Mouse (Mus musculus) fat pad, adult 2 months (tissue): Measurements from ENCODE around the gene Mixl1.

ENCODE experiments used
- DNase-seq: peaks from one replicate; pipeline ENCODE4 v3.0.0-alpha.2; 2011; ENCODE audit warnings: low read depth, low spot score; ENCODE audit errors: extremely low read depth

The Mixl1 gene

DNA sequence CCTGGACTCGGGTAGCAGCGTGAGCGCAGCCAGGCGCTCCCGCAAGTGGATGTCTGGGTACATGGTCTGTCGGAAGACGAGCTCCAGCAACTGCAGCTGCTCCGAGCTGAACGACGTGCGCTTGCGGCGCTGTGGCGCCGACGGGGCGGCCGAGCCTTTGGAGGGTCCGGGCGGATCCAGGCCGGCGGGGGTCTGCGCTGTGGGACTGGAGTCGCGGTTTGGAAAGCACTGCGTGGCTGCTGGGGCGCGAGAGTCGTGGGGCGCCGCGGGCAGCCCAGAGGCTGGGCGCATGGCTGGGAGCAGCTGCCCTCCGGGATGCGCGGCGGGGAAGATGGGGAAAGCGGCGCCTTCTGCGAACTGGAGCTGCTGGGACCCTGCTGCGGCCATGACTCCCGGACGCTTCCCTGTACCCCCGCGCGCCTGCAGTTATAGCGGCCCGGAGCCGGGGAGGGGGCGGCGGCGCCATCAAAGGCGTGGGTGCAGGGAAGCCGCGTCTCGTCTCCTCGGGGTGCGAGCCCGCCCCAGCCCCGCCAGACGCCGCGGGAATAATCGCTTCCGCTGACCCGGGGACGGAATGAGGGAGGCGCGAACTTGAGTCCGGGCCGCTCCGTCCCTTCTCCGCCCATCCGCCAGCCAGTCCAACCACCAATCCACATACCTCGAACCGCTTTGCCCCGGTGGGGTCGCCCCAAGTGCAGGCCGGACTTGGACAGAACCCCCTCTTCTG is at the start of gene Mixl1:
Gene Mixl1, minus strand, starts transcription at position 409 of the 727 bp plus-strand sequence.
- DNase-seq: no peak

- no peak for DNase-seq
These were observed 32.4 kb upstream of the Mixl1 start for GRCm38 (mm10) chr1:180729231-180729630.

GRCm38 (mm10) chr1:180726183-180726582 is 29.3 kb upstream of the Mixl1 start:
- DNase-seq: no peak

DNA sequence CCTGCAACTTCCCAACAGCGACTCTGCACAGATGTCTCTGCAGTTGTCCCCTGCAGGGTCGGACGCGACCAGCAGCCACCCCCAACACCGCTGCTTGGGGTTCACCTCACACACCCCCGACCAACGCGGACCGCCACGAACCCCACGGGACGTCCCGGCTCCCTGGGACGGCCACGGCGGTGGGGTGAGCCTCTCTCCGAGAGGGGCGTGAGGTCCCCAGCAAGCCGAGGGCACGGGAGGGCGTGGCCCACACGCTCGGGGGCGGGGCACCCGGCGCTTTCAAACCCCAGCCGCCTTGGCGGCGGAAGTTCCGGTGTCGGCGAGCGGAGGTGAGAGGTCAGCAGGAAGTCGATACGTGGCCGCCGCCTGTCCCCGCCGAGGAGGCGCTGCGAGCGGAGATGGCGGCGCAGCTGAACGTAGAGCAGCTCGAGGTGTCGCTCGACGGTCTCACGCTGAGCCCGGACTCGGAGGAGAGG is 28.9 kb upstream of the Mixl1 start, which contains the start of gene Acbd3:
Gene Acbd3, plus strand, starts transcription at position 340 of the 476 bp plus-strand sequence.
- no peak for DNase-seq

- no peak for DNase-seq
These were observed 26.9 kb upstream of the Mixl1 start for GRCm38 (mm10) chr1:180723701-180724238.

DNA sequence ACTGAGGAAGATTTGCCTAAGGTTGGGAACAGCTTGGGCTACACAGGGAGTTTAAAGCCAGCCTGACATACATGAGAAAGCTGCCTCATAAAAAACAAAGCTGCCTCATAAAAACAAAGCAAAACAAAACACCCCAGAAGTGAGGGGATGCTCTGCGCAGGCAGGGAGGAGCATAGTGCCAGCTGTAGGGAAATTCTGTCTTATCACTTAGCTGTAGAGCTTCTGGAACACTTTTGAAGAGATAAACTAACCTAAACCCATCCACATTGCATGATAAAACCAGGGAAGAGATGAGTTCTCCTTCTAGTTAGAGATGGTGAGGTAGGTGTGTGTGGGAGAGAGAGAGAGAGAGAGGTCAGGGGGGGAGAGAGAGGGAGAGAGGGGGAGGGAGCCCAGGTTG is 25.8 kb upstream of the Mixl1 start:
- DNase-seq: no peak

DNA sequence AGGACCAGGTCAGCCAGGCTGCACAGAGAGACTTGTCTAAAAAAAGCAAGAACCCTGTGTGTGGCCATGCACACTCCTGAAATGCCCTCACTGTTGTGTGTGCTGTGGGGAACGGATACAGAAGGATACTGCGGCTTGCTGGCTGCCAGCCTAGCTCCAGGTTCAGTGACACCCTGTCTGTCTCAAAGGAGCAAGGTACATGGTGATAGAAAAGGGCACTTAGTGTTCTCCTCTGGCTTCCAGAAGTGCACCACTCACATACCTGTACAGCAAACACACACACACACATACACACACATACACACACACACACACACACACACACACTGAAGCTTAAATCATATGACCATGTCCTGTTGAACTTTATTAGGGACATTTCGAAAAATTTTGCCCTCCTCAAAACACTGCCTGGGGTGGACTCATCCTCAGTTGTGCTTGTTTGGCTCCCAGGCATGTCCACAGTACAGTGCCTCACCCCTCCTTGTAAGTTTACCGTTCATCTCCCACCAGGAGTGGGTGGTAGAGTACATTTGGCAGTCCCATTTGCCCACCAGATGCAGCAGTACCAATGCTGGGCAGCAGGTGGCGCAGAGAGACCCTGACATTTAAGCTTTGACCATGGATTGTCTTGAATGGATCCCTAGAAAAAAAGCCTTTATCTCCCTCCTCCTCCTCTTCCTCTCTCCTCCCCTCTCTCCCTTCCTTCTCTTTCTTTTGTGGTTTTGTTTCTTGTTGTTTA is 23.3 kb upstream of the Mixl1 start:
- no peak for DNase-seq

DNA sequence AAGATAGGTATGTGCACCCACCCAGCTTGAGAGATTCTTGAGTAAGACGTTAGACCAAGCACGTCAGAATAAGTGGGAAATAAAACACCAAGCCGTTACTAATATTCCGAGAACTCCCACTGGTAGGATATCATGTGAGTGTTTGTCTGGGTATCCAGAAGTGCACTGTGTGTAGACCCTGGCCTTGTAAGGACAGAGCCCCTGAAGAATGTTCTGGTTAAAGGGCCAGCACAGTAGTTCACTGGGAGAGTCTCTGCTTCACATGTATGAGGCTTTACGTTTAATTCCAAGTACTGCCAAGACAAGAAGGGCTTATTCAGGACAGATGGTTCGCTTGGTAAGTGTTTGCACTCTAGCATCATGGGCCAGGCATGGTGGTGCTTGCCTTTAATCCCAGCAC is 22.6 kb upstream of the Mixl1 start:
- no peak for DNase-seq

DNA sequence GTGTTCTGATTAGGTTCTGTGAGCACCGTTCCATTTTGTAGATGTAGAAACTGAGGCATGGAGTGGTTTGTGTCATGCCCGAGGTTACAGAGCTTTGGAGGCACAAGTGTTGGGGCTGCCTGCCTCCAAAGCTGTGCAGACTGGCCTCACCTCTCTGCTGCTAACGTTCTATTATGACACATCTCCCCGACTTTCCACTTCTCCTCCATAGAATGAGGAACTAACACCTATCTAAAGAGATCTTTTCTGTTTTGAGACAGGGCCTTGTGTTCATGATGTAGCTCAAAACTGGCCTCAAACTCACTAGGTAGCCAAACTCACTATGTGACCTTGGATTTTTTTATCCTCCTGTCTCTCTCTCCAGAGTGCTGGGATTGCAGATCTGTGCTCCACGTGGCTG is 21.9 kb upstream of the Mixl1 start:
- DNase-seq: no peak

- DNase-seq: no peak
These were observed 12.3 kb upstream of the Mixl1 start for GRCm38 (mm10) chr1:180708935-180709776.

GRCm38 (mm10) chr1:180707813-180708212 is 11.0 kb upstream of the Mixl1 start:
- no peak for DNase-seq

DNA sequence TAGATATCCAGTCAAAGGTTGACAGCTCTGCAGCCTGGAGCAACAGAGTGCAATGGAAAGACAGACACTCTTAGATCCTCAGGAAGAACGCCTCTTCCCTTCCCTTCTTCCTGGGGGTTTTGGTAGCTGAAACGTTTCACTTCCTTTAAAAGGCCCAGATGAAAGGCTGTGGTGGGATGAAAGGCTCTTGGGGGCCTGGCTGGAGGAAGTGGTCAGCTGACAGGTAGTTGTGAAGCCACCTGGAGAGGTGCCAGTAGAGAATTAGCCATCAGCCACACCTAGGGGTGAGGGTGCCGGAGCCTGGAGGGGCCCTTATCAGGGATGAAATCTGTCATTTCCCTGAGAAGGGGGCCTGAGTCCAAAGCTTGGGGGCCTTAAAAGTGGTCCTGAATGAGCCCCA is 10.5 kb upstream of the Mixl1 start:
- DNase-seq: no peak

DNA sequence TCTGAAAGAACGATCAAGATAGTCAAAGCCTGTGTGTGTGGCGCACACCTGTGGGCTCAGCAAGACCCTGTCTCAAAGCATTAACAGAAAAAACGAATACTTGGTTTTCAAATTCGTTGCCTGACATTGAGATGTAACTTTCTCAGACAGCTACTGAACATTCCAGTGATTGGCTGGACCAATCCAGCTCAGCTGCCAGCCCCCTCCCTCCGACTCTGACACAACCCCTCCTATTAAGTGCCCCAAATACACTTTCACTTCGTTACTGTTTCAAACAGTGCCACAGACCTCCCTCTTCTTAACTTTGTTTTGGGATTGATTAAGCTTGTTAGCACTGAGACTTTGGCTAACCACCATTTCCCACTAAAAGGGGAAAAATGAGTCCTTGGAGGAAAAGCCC is 6.6 kb upstream of the Mixl1 start:
- no peak for DNase-seq

DNA sequence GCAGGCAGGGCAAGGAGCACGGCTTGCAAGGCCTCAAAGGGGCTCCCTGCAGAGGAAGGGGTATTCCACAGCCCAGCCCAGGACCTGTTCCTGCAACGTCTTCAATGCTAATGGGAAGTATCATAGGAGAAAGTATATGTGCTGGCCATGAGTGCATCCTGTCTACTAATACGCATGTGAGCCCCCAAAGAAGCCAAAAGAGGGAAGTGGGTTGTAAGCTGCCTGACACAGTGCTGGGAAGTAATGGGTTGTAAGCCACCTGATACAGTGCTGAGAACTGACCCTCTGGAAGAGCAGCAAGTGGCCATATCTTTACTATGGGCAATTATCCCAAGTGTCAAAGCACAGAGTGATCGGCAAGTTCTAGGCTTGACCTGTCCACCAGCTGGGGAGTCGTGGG is 1.2 kb upstream of the Mixl1 start:
- no peak for DNase-seq

DNA sequence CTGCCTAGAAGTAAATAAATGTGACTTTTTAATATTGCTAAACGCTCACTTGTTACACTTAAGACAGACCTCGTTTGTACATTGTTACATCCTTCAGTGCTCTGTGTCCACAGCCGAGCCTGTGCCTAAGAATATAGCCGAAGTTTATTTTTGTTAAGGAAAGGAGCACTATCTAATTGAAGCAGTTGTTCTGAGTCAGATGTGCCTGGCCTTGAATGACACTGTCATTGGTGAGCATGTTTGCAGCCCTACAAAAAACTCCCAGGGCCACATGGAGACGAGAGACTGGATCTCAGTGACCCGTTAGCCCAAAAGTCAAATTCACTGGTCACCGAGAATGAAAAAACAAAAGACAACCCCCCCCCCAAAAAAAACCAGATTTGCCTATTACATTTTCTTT is 5.5 kb downstream of the Mixl1 start:
- no peak for DNase-seq
